Mouse (Mus musculus) stomach, postnatal 0 days (tissue): ENCODE measurements at regions not wholly inside any gene's neighbourhood (a gene's known extent, or its start where the extent isn't known, plus 50 kb on each side); places are given as distances from the start of the nearest gene placed in this dataset.

ENCODE experiments used
- CTCF ChIP-seq: IDR thresholded peaks from 2 replicates; pipeline ENCODE4 v1.5.1; 2016; ENCODE audit warnings: antibody characterized with exemption, low read depth, mild to moderate bottlenecking, moderate library complexity
- EP300 ChIP-seq: optimal IDR thresholded peaks from 2 replicates; pipeline ENCODE3; 2016; ENCODE audit warnings: antibody characterized with exemption

DNA sequence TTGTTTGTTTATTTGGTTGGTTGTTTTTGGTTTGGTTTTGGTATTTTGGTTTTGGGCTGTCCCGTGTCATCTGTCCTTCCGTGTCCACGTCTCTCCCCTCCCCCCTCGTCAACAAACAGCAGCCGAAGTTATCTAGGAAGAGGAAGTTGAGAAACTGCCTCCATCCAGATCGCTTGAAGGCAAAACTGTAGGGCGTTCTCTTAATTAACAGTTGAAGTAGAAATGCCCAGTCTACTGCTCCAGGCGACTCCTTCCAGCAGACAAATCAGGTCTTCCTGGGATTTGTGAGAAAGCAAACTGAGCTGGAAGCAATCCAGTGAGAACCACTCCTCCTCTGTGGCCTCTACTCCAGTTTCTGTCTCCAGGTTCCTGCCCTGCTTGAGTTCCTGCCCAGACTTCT lies 60.8 kb downstream of the Gm47996 start:
- TF ChIP-seq CTCF (no peak), EP300 (no peak)
